ENCODE assay signal across 7 mouse cellular contexts in genomic region chr5:143314730-143315513, GRCm38 (mm10). TPM values are rescaled to one million over a fixed set of nuclear protein-coding genes. Genes with fewer than 3 reads are reported as not detected.
A peak's percentile ranks its signal among the peaks of the same experiment; 100 is the strongest.
DNase-seq lines count a peak whose midpoint lies in the region; ATAC-seq lines count a peak whose summit lies in the region.

E130309D02Rik (minus strand) TSS chr5:143315360.

- no peaks in the 10 kb centered on the region for H3K9me3 ChIP-seq in limb, embryonic 10.5 days (replicated peaks)
- no peaks in the 10 kb centered on the region for H3K9me3 ChIP-seq in midbrain, embryonic 13.5 days

- H3K27me3 ChIP-seq in limb, embryonic 10.5 days (ENCODE audit: low read depth, poor library complexity, severe bottlenecking), result no peaks in the 10 kb centered on the region
- no peaks in the 10 kb centered on the region for H3K27me3 ChIP-seq in midbrain, embryonic 13.5 days

- H3K36me3 ChIP-seq in limb, embryonic 10.5 days, result peaks cover 80% of the 10 kb centered on the region
- H3K36me3 ChIP-seq in midbrain, embryonic 13.5 days, result peaks cover 74% of the 10 kb centered on the region

- peak; percentile 89 for ATAC-seq in midbrain, embryonic 13.5 days

- H3K4me1 ChIP-seq in limb, embryonic 10.5 days, result peaks cover 31% of the 10 kb centered on the region
- H3K4me1 ChIP-seq in midbrain, embryonic 13.5 days (replicated peaks), result peaks cover 42% of the 10 kb centered on the region

- H3K4me3 ChIP-seq in limb, embryonic 10.5 days, result peak within 1 kb of the TSS; percentile 88
- H3K4me3 ChIP-seq in midbrain, embryonic 13.5 days (replicated peaks), result peak within 1 kb of the TSS; percentile 91

- H3K9ac ChIP-seq in midbrain, embryonic 13.5 days (replicated peaks), result peak within 1 kb of the TSS; percentile 98

- DNase-seq in adrenal gland, adult 8-10 months, result peak; percentile 75
- DNase-seq in embryo, embryonic 9.5 days (ENCODE audit: extremely low spot score), result peak; percentile 90
- no peak for DNase-seq in gonadal fat pad, adult 2 months (ENCODE audit: low read depth)
- DNase-seq in kidney, adult 11 months, result peak; percentile 81
- DNase-seq in limb, embryonic 10.5 days (ENCODE audit: low spot score), result peak; percentile 95
- DNase-seq in spleen, adult 12 weeks (ENCODE audit: low spot score), result peak; percentile 89

- peak within 1 kb of the TSS; percentile 93 for H3K4me2 ChIP-seq in midbrain, embryonic 13.5 days (replicated peaks)

- under 1% methylated on average over 98 of the region's 101 CpGs for WGBS in limb, embryonic 10.5 days
- WGBS in midbrain, embryonic 13.5 days, result 0% methylated on average over 96 of the region's 101 CpGs

- peak within 1 kb of the TSS; percentile 99 for H3K27ac ChIP-seq in limb, embryonic 10.5 days
- peak within 1 kb of the TSS; percentile 98 for H3K27ac ChIP-seq in midbrain, embryonic 13.5 days

RNA-seq across cellular contexts. Expression of gene E130309D02Rik, which starts in this region (rescaled TPM):
- total RNA-seq in adrenal gland, adult 8-10 months (2022), result 10 to 100 TPM; 22.1 to 34.5 (median 28.6) TPM
- polyA plus RNA-seq in gonadal fat pad, adult 2 months (2012; rRNA removed), result 12.8 and 17.7 TPM in 2 replicates
- 67.3 and 79.0 TPM in 2 replicates for polyA plus RNA-seq in limb, embryonic 10.5 days (2016; fragmentation: Nextera tagmentation; extraction: Ambion mirVana)
- 38.5 and 43.4 TPM in 2 replicates for polyA plus RNA-seq in midbrain, embryonic 13.5 days (2015; fragmentation: Nextera tagmentation; extraction: Ambion mirVana)
